Mouse (Mus musculus) adipocyte (in vitro differentiated cells): Measurements from ENCODE around the gene T2.
A peak's percentile ranks its signal among the peaks of the same experiment; 100 is the strongest.
"Not testable (repeated sequence)": the region's sequence is repeated elsewhere in the genome, so short reads cannot be mapped to it uniquely, and the experiment has no call there.

ENCODE experiments used
- DNase-seq: peaks from one replicate; pipeline ENCODE4 v3.0.0-alpha.2; 2016; ENCODE audit warnings: low spot score

The T2 gene

GRCm38 (mm10) chr17:8355692-8356091 is at the start of gene T2:
TSS of gene T2 (plus strand) at chr17:8355992.
- no peak for DNase-seq

GRCm38 (mm10) chr17:8310838-8311614 is 44.8 kb upstream of the T2 start, which contains the start of gene Sft2d1:
TSS of gene Sft2d1 (plus strand) at chr17:8311102.
- peak; percentile 96 for DNase-seq

GRCm38 (mm10) chr17:8311751-8312150 is 44.0 kb upstream of the T2 start:
- DNase-seq = peak; percentile 57

GRCm38 (mm10) chr17:8313976-8314375 is 41.8 kb upstream of the T2 start:
- DNase-seq = no peak

GRCm38 (mm10) chr17:8316251-8316650 is 39.5 kb upstream of the T2 start:
- DNase-seq = no peak

- not testable (repeated sequence) for DNase-seq
Observed at GRCm38 (mm10) chr17:8326877-8327276, 28.9 kb upstream of the T2 start.

GRCm38 (mm10) chr17:8328511-8329174 is 27.1 kb upstream of the T2 start:
- DNase-seq = no peak

- no peak for DNase-seq
Observed at GRCm38 (mm10) chr17:8330602-8331001, 25.2 kb upstream of the T2 start.

- not testable (repeated sequence) for DNase-seq
Observed at GRCm38 (mm10) chr17:8337159-8337558, 18.6 kb upstream of the T2 start, which contains the start of gene Prr18. TSS of gene Prr18 (plus strand) at chr17:8337459.

- no peak for DNase-seq
Observed at GRCm38 (mm10) chr17:8339666-8340374, 16.0 kb upstream of the T2 start.

- no peak for DNase-seq
Observed at GRCm38 (mm10) chr17:8340407-8341359, 15.1 kb upstream of the T2 start.

- no peak for DNase-seq
Observed at GRCm38 (mm10) chr17:8341360-8341963, 14.3 kb upstream of the T2 start.

GRCm38 (mm10) chr17:8342706-8343105 is 13.1 kb upstream of the T2 start:
- DNase-seq = no peak

GRCm38 (mm10) chr17:8343416-8343815 is 12.4 kb upstream of the T2 start:
- DNase-seq = no peak

GRCm38 (mm10) chr17:8347765-8348285 is 8.0 kb upstream of the T2 start:
- no peak for DNase-seq

- peak; percentile 16 for DNase-seq
Observed at GRCm38 (mm10) chr17:8348941-8349340, 6.9 kb upstream of the T2 start.

- DNase-seq = no peak
Observed at GRCm38 (mm10) chr17:8351088-8351487, 4.7 kb upstream of the T2 start.

GRCm38 (mm10) chr17:8357498-8357897 is 1.7 kb downstream of the T2 start:
- no peak for DNase-seq

GRCm38 (mm10) chr17:8360876-8361275 is 5.1 kb downstream of the T2 start:
- DNase-seq = no peak

- DNase-seq = no peak
Observed at GRCm38 (mm10) chr17:8361281-8362103, 5.7 kb downstream of the T2 start.
